Mouse (Mus musculus) liver, embryonic 14.5 days (tissue): Measurements from ENCODE around the gene Nav2. TPM values are rescaled to one million over a fixed set of nuclear protein-coding genes. Genes with fewer than 3 reads are reported as not detected.
A peak's percentile ranks its signal among the peaks of the same experiment; 100 is the strongest.

Source experiments
- ATAC-seq: fragments of 200-750 bp; cut with Nextera tagmentation; 2 replicates; pipeline ENCODE4 v1.8.0; 2017; ENCODE audit warnings: moderate number of reproducible peaks, mild to moderate bottlenecking, moderate library complexity; ENCODE audit not compliant: insufficient read depth
- DNase-seq, 3 experiments: peaks; one replicate each; pipeline ENCODE4 v3.0.0-alpha.2; 2012 to 2013; ENCODE audit warnings: low read depth in 3 of 3, low spot score in 3 of 3
- H3K27ac ChIP-seq: fragments of 300-500 bp; sonication (generic); 2 replicates; pipeline ENCODE4 v1.5.1; 2014; ENCODE audit warnings: moderate library complexity, mild to moderate bottlenecking, control low read depth, inconsistent platforms
- H3K27me3 ChIP-seq: fragments of 300-500 bp; sonication (generic); 2 replicates; pipeline ENCODE4 v1.6.1; 2014; ENCODE audit warnings: mild to moderate bottlenecking, low read length, moderate library complexity; ENCODE audit not compliant: control insufficient read depth, insufficient read depth
- H3K36me3 ChIP-seq: fragments of 300-500 bp; sonication (generic); replicated peaks from 2 replicates; pipeline ENCODE4 v1.6.1; 2014; ENCODE audit warnings: low read depth; ENCODE audit not compliant: control insufficient read depth, insufficient read depth
- H3K4me1 ChIP-seq, 2 experiments: fragments of 200-500 bp in 1 of 2; fragments of 300-500 bp in 1 of 2; sonication (generic) in 1 of 2; replicated peaks; 2 replicates each; pipeline ENCODE4 v1.6.1; 2012 to 2014; ENCODE audit warnings: antibody characterized with exemption in 1 of 2, inconsistent platforms in 1 of 2, low read length in 1 of 2; ENCODE audit not compliant: control insufficient read depth in 2 of 2, insufficient read depth in 2 of 2
- H3K4me2 ChIP-seq: fragments of 300-500 bp; sonication (generic); 2 replicates; pipeline ENCODE4 v1.6.1; 2014; ENCODE audit warnings: low read depth, mild to moderate bottlenecking, control low read depth, moderate library complexity
- H3K4me3 ChIP-seq, 2 experiments: fragments of 200-500 bp in 1 of 2; fragments of 300-500 bp in 1 of 2; sonication (generic) in 1 of 2; 2 replicates each; pipeline ENCODE4 v1.5.1; 2012 to 2014; ENCODE audit warnings: low read depth in 2 of 2, low read length in 2 of 2, mild to moderate bottlenecking in 2 of 2, control low read depth in 1 of 2, inconsistent platforms in 1 of 2, moderate library complexity in 1 of 2; ENCODE audit not compliant: insufficient read depth in 1 of 2
- H3K9ac ChIP-seq: fragments of 300-500 bp; sonication (generic); replicated peaks from 2 replicates; pipeline ENCODE4 v1.6.1; 2014; ENCODE audit warnings: mild to moderate bottlenecking, control low read depth, moderate library complexity
- H3K9me3 ChIP-seq: fragments of 300-500 bp; sonication (generic); 2 replicates; pipeline ENCODE4 v1.6.1; 2016; ENCODE audit warnings: low read length, mixed read lengths; ENCODE audit not compliant: control insufficient read depth
- CTCF ChIP-seq: IDR thresholded peaks from 2 replicates; pipeline ENCODE4 v1.5.1; 2016; ENCODE audit warnings: antibody characterized with exemption, low read depth, control low read depth
- EP300 ChIP-seq: IDR thresholded peaks from 2 replicates; pipeline ENCODE4 v1.6.1; 2016; ENCODE audit warnings: antibody characterized with exemption, low read depth
- WGBS: fragments of 180-500 bp; shearing (Covaris S2); extraction: QIAGEN DNeasy Blood & Tissue Kit; methylation state at CpG from one replicate; pipeline ENCODE4 v1.1.7; 2014; ENCODE audit not compliant: insufficient replicate concordance; 5-methylcytosine and 5-hydroxymethylcytosine counted together
- polyA plus RNA-seq, 2 experiments: library from polyadenylated mRNA; depleted of rRNA in 1 of 2; stranded (reverse) in 1 of 2; unstranded in 1 of 2; fragments of >200 nt; fragmentation: Nextera tagmentation in 1 of 2; extraction: Ambion mirVana in 1 of 2; gene quantifications; 2 replicates each; pipeline versions ENCODE4 v1.2.1 to v1.2.3; 2012 to 2014

Gene Nav2
- polyA plus RNA-seq, 2 experiments = 1.5 to 1.6 TPM

- TF ChIP-seq CTCF = no peak
- TF ChIP-seq EP300 = no peak
- Histone ChIP-seq H3K27me3 (no peaks in the 10 kb centered on the region; the same call in 1 of the 2 replicates), H3K9ac (no peak overlapping the region), H3K9me3 (no peaks in the 10 kb centered on the region), H3K36me3 (no peaks in the 10 kb centered on the region), H3K27ac (no peak overlapping the region), H3K4me3 (no peak overlapping the region), H3K4me1 (peaks cover 0 to 6% of the 10 kb centered on the region in 2 experiments; a peak in 1 of 4 replicates), H3K4me2 (peak overlapping the region; percentile 24; the same call in 1 of the 2 replicates)
- 24% methylated on average over 16 of the region's 16 CpGs for WGBS
- DNase-seq = no peak
- ATAC-seq = no peak
These were observed 434.6 kb downstream of the Nav2 start for GRCm38 (mm10) chr7:49343081-49343600.

- Histone ChIP-seq H3K4me2 (no peak overlapping the region), H3K27me3 (no peaks in the 10 kb centered on the region; the same call in 1 of the 2 replicates), H3K36me3 (no peaks in the 10 kb centered on the region), H3K4me1 (peaks cover 0 to 6% of the 10 kb centered on the region in 2 experiments; a peak in 1 of 4 replicates), H3K9me3 (no peaks in the 10 kb centered on the region), H3K9ac (no peak overlapping the region), H3K4me3 (no peak overlapping the region), H3K27ac (no peak overlapping the region)
- 46% methylated on average over 4 of the region's 4 CpGs for WGBS
- no peak for DNase-seq
- TF ChIP-seq CTCF (no peak), EP300 (no peak)
- no peak for ATAC-seq
These were observed 435.4 kb downstream of the Nav2 start for GRCm38 (mm10) chr7:49343752-49344484.

GRCm38 (mm10) chr7:49347338-49348272 is 439.1 kb downstream of the Nav2 start:
- H3K4me2 ChIP-seq = no peak overlapping the region
- H3K9me3 ChIP-seq = no peaks in the 10 kb centered on the region
- no peak overlapping the region for H3K9ac ChIP-seq
- H3K27ac ChIP-seq = no peak overlapping the region
- 43% methylated on average over 16 of the region's 16 CpGs for WGBS
- H3K27me3 ChIP-seq = no peaks in the 10 kb centered on the region; the same call in 1 of the 2 replicates
- H3K4me3 ChIP-seq = no peak overlapping the region
- TF ChIP-seq EP300 (no peak), CTCF (no peak)
- no peaks in the 10 kb centered on the region for H3K36me3 ChIP-seq
- DNase-seq (no peak), ATAC-seq (no peak)
- peaks cover 3 to 11% of the 10 kb centered on the region in 2 experiments for H3K4me1 ChIP-seq

- no peak for ATAC-seq
- WGBS = 37% methylated on average over 2 of the region's 2 CpGs
- TF ChIP-seq CTCF (no peak), EP300 (no peak)
- Histone ChIP-seq H3K36me3 (no peaks in the 10 kb centered on the region), H3K4me3 (no peak overlapping the region), H3K9ac (no peak overlapping the region), H3K27me3 (no peaks in the 10 kb centered on the region), H3K9me3 (no peaks in the 10 kb centered on the region), H3K27ac (no peak overlapping the region), H3K4me2 (no peak overlapping the region), H3K4me1 (peaks cover 3 to 8% of the 10 kb centered on the region in 2 experiments)
- DNase-seq = no peak
These were observed 440.1 kb downstream of the Nav2 start for GRCm38 (mm10) chr7:49348636-49349035.
